Mouse (Mus musculus) CH12.LX (cell line): ENCODE data around the gene Ralgapa1.

Experiments used
- CTCF ChIP-seq, 2 experiments: IDR thresholded peaks in 1 of 2; conservative IDR thresholded peaks in 1 of 2; 2 replicates each; pipeline ENCODE4 v1.5.1; 2011 to 2012; ENCODE audit warnings: low read depth in 2 of 2, low read length in 2 of 2, improper control_type of control experiment in 1 of 2, inconsistent platforms in 1 of 2, mild to moderate bottlenecking in 1 of 2, moderate library complexity in 1 of 2
- IRF4 ChIP-seq: IDR thresholded peaks from 2 replicates; pipeline ENCODE4 v1.6.1; 2014; ENCODE audit warnings: low read depth, mild to moderate bottlenecking, inconsistent platforms, low read length, improper control_type of control experiment
- MEF2A ChIP-seq: IDR thresholded peaks from 2 replicates; pipeline ENCODE4 v1.6.1; 2014; ENCODE audit warnings: low read depth, mild to moderate bottlenecking, inconsistent platforms, low read length, improper control_type of control experiment, borderline replicate concordance
- ZC3H11A ChIP-seq: IDR thresholded peaks from 2 replicates; pipeline ENCODE4 v1.6.1; 2012; ENCODE audit warnings: low read depth, mild to moderate bottlenecking, inconsistent platforms, low read length, improper control_type of control experiment

DNA sequence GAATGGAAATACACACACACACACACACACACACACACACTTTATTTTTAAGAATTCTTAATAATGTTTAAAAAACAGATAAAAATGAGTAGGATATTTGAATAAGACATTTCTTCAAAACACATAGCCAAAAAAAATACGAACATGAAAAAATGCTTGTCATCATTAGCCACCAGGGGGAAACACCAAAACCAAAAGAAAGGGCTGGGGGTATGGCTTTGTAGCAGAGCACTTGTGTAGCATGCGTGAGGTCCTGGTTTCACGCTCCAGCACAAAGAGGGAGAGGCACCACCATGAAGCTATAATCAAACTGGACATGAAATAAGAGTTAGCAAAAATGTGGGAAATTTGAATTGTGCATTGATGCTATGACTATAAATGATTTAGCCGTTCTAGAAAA is 19.8 kb downstream of the Ralgapa1 start:
- TF ChIP-seq CTCF (conservative IDR thresholded peaks at IDR 0.05 in 1 of 2, IDR thresholded peaks at IDR 0.05 in 1 of 2; ENCODE audit: low read depth in 2 of 2, low read length in 2 of 2) = peak in 1 of 2 experiments; percentile 53; a peak in 2 of 4 replicates
- TF ChIP-seq ZC3H11A = no peak
- no peak for TF ChIP-seq IRF4
- no peak for TF ChIP-seq MEF2A
